Mouse (Mus musculus) testis, postnatal 14 days (tissue): Measurements from ENCODE around the gene Cttnbp2nl.

Experiments
- DNase-seq: peaks from one replicate; pipeline ENCODE4 v3.0.0; 2021; ENCODE audit warnings: low spot score

Cttnbp2nl gene

DNA sequence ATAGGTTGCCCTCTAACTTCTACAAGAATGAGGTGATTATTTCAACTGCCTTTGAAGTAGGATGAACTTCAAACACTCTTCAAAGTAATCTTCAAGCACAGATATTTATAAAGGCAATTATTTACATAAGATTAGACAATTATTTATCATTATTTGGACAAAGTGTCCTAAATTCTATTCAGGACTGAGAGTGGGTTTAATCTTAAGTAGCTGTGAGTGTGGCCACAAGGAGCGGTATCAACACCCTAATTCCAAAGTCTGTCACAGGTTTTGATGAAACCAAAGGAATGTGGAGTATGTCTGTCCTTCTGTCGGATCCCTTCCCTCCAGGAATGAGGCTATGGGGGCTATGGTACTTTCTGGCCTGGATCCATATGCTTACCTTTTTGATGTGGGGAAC is 38.0 kb downstream of the Cttnbp2nl start:
- DNase-seq, result no peak

DNA sequence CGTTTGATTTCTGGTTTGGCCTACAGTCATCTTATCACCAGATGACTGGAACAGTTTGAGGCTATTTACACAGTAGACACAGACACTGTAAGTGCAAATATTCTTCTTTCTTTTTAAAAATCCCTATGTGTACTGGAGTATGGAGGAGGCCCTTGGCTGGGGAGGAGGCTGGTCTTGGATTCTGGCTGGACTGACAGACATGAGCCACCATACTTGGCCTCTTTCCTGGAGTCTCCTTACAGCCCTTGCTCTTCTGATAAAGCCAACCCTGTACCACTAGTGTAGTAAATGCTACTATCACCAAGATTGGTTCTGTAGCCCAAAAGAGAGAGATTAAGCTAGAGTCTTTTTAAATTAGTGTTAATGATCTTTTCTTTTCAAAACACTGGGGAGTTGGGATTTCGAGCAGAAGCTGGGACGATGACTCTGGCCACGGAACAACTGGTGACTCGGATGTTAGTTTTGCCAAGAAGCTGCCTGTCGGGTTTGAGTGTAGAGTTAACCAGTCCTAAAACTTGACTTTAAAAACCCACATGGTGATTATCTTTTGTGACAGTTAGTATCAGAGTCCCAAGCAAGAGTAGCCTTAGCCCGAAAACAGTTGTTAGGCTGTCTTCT is 40.1 kb downstream of the Cttnbp2nl start:
- no peak for DNase-seq

DNA sequence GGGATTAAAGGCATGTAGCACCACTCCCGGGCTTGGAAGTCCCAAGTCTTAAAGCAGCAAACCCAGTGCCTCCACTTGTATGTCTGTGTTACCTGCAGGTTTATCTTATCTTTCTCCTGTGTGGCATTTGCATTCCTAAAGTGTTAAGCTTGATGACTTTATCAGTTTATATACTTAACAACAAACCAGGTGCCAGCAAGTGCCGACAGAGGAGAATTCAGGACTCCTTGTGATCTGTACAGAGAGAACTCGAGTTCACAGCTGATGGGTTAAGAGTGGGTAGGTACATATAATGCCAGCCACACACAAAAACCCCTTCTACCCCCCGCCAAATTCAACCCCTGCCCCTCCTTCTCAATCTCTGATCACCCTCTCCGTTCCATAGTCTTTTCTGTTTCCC is 41.1 kb downstream of the Cttnbp2nl start:
- DNase-seq, result no peak

DNA sequence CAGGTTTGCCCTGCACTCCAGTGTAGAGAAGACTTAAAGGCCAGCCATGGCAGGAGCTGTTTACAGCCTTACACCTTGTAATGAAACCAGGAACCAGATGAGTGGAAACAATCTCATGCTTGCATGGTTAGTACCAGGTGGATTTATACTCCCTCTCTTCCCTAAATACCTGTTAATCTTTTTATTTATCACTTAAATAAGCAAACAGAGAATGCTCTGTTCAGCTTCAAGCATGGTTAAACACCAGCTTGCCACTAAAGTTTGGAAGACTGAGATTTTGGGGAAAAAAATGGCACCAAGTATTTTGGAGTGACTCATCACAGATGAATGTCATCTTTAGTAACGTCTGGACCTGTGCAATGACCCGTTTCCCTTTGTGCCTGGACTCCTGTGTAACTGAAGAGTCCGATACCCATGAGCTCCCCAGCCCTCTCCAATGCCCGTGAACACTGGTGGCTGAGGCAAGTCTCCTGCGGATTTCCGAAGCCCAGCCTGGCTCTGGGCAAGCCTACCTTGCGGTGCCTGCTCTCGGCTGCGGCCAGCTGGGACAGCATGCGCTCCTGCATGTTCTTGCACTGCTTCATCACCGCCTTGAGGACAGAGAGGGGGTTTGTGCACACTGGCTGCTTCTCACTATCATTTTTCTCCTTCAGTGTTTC is 42.1 kb downstream of the Cttnbp2nl start:
- DNase-seq, result no peak

DNA sequence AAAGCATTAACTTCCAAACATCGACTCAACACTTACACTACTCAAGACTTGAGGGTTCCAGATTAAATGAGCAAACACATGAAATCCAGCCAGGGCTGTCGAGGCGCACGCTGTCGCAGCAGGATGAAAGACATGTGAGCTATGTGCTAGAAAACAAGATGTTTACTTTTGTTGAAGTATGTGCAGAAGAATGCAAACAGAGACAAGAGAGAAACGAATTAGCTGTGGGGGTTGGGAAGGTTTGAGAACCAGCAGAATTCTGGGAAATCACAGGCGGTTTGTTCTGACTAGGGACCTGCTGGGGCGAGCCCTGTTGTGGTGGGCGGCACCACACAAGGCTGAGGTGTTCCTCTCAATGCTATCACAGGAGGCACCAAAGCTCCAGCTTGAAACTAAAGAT is 44.9 kb downstream of the Cttnbp2nl start:
- no peak for DNase-seq

DNA sequence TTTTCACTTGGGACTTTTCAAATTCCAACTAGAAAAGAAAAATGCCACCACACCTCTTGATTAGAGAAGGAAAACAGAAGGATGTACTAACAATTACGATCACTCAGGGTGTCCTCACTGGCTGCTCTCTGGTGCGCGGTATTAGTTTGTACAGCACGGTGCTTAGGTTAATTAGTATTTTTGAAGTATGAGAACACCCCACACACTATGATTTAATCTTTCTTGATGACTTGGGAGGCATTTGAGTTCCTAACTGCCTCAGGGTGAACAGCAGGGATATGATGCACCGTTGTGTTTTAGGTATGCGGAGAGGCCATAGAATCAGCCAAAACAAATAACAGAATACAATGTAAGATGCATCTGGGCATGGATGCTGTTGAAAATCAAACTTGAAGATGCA is 46.8 kb downstream of the Cttnbp2nl start:
- no peak for DNase-seq

DNA sequence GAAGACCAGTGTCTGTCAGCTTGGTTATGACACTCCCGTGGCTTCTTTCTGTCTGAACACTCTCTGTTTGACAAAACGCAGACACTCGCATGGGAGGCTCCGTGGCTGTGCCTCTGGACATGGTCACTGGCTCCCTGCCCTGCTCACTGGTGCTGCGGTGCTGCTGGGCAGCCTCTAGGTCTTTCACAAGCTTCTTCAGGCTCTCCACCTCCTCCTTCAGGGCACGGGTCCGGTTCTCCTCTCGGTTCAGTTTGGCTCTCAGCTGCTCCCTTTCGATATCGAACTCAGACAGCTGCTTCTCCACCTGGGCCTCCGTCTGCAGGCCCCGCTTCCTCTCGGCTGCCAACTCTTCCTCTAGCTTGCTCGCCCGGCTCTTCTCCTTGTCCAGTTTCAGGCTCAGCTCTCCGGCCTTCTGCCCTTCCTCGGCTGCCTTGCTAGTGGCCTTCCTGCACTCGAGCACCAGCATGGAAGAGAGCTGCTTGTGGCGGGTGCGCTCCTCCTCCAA is 47.3 kb downstream of the Cttnbp2nl start:
- DNase-seq, result no peak

DNA sequence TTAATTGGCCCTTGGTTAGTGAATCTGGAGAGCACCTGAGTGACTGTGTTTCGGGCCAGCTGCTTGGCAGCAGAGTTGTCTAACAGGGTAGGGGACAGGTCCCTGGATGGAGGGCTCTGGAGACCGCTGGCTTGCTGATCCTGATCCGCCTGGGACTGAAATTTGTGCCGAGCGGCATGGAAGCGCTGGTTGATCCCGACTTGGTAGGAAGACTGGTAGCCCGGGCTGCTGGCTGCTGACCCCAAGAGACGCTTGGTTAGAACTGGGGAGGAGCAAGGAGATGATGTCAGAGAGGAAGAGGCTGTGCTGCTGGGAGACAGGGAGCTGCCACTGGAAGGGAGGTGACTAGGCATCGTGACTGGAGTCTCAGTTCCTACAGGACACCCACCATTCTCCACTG is 47.9 kb downstream of the Cttnbp2nl start:
- DNase-seq, result no peak

DNA sequence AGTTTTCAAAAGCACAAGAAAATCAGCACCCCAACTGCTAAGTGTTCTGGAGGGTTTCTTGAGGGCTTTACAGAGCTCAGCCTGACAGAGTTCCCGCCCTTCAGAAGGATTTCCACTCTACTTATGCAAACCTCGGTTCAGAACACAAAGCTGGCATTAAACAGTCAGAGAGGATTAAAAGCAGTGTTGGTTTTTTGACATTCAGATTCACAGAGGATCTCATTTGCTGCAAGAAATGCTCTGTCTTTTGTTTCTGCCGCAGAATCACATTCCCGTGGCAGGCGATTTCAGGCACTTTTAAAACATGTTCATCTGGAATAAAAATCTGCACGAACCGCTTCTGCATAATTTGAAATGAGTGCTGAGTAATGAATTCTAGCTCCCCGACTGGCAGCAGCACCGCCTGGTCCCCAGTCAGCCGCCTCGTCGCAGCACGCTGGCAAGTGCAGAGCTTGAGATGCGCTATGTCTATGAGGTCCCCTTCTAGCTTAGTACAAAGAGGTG is 48.9 kb downstream of the Cttnbp2nl start:
- DNase-seq, result no peak

DNA sequence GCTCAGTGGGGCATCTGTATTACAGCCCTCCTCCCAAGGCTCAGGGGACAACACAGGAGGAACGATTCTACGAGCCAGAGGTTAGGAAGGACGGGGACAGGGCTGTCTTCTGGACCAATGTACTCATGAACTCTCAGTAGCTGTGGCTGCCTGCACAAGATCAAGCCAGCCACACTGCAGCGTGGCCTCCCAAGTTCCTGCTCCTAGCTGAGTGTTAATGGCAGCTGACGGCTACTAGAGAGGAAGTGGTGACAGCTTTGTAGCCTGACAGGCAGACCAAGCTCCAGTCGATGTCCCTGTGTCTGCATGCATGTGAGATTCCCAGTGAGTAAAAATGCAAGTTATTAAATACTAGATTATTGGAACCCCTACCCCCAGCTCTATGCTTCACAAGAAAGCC is 51.6 kb downstream of the Cttnbp2nl start:
- DNase-seq, result no peak

DNA sequence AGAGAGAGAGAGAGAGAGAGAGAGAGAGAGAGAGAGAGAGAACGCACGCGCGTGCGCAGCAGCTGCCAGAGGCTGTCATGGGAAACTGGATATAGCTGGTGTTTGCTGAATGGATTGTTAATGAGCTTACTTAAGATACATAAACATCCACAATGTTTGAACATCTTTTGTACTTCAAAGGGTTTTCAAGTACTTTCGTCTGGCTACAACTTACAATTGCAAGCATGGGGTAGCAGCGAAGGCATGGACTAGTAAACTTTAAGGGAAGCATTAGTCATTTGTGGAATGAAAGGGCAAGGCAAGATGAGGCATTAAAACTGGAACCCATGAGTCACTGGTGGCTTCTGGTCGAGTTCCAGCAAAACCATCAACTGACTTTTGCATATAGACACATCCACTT is 52.4 kb downstream of the Cttnbp2nl start:
- DNase-seq, result no peak

DNA sequence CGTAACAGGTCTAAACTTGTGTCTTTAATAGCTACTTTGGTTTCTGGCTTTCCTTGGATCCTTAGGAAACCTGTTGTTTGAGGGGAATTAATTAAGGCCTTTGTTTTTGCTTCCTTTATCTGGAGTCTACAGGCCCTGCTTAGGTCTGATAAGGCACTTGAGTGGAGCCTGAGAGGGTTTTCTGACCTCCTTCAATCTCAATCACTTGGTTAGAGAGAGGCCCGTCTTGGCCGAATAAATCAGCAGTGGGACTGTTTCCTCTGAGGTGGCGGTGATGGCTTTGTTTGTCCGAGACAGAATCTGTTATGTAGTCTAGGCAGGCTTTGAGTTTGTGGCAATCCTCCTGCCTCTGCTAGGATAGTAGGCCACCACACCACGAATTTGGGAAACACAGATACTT is 55.4 kb downstream of the Cttnbp2nl start:
- DNase-seq, result no peak

DNA sequence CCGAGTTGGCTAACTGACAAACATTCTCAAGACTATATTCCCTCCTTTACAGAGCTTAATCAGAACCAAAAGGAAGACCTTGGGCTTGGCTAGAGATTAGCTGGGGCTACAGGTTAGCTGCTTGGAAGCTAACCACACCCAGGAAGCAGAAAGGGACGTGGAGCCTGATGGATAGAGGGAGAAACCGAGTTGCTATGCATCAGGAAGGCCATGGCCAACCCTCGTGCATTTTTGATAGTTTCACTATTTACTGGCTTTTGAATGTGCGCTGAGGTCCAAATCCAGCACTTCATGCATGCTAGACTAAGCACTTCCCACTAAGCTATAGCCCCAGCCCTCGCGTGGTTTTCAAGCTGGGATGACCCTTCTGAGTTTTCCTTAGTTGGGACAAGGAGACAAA is 57.2 kb downstream of the Cttnbp2nl start:
- DNase-seq, result no peak

DNA sequence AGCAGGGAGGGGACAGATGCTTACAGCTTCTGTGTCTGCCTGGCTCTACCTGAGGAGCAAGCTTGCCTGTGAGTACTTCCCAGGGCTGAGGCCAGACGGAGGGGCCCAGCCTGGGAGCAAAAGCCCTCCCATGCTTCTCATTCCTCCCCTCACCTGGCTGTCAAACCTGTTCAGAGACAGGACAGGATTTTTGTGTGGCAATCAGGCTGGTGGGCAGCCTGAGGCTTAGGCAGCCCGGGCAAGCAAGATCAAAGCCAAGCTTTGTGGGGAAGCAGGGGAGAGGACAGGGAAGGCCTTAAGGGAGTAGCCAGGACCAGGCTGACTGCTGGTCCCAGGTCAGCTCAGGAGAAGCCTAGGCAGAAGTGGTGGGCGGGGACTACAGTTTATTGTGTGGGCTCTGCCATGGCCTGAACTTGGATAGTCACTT is 58.5 kb downstream of the Cttnbp2nl start:
- no peak for DNase-seq

DNA sequence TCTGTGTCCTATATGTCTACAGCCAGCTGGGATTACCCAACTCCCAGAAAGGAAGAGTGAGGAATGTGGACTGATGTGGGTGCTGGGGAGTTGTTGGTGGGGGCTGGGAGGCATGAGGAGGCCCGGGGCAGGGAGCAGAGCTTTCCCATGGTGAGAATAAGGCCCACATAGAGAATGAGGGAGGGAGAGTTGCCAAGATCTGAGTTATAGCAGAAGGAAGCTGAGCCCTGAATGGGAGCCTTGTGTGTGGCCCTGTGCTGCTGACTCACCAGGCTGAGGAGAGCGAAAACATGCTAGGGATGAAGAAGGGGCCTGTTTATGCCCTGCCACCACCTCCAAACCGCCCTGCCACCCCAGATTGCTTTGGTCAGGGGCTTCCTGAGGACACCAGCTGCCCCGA is 59.1 kb downstream of the Cttnbp2nl start:
- DNase-seq, result peak; percentile 56

DNA sequence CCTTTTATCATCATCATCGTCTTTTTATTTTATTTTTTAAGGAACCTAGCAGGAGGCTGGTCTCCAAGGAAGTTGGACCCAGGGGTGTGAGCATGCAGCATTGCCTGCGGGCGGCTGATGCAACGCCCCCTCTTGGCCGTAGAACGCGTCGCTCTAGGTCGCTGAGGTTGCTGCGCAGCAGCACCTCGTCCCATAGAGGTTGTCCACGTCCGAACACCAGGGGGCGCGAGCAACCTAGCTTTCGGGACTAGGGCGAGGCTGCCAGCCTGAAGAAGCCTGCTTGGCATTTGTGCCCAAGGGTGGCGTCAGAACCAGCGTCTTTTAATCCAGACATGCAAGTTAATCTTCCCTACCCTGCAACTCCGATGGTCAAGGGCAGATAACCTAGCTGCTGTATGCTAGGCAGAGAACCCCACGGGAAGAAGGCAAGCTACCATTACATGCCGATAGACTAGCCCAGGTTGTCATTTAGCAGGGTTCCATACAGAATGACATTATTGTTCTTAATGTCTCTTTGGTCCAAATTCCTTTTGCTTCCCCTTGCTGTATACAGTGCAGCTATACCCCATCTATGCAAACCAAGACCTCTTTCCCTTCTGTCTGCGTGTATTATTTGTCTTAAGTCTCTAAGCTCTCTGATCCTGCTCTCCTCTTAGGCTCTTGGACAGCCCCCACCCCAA is 60.1 kb downstream of the Cttnbp2nl start:
- DNase-seq, result peak; percentile 80

DNA sequence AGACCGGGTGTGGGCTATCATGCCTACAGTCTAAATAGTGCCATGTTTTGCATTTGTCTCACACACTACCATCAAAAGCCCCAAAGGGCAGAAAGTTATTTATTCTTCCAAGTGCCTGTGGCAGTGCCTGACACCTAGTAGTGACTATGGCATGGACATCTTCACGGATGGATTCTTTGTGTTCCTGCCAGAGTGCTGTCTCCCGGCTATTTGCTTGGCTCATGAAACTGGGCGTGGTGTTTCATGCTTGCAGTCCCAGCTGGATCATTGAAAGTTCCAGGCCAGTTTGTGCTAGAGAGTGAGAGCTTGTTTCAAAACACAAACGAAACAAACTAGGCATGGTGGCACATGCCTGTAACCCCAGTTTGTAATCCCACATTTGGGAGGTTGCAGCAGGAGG is 61.2 kb downstream of the Cttnbp2nl start:
- DNase-seq, result no peak

DNA sequence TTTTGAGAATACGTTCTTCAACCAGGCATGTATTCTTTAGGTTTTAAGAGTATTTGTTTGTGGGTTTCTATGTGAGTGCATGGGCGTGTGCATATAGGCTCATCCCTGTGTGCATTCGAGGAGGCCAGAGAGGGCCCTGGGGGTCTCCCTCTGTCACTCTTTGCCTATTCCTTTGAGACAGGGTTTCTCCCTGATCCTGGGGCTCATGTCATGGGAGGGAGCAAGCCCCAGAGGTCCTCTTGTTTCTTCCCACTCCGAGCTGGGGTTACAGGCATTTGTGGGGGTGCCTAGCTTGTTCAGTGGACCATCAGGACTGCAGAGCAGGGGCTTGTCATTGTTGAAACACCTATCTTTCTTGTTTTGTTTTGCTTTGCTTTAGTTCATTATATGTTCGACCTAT is 65.1 kb downstream of the Cttnbp2nl start:
- DNase-seq, result no peak

DNA sequence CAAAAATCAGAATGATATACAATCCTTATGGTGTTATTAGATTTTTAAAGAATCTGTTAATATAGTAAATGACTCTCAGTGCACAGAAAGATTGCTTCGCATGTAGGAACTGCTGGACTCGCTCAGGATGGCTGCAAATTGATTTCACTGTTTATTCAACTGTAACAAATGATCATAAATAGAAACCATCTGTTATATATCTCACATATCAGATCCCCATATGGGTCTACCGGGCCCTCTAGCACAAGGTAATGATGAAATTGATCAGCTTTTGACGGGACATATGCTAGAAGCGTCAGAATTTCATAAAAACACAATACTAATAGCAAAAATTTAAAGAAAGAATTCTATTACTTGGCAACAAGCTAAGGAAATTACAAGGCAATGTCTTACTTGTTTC is 73.2 kb downstream of the Cttnbp2nl start:
- no peak for DNase-seq

DNA sequence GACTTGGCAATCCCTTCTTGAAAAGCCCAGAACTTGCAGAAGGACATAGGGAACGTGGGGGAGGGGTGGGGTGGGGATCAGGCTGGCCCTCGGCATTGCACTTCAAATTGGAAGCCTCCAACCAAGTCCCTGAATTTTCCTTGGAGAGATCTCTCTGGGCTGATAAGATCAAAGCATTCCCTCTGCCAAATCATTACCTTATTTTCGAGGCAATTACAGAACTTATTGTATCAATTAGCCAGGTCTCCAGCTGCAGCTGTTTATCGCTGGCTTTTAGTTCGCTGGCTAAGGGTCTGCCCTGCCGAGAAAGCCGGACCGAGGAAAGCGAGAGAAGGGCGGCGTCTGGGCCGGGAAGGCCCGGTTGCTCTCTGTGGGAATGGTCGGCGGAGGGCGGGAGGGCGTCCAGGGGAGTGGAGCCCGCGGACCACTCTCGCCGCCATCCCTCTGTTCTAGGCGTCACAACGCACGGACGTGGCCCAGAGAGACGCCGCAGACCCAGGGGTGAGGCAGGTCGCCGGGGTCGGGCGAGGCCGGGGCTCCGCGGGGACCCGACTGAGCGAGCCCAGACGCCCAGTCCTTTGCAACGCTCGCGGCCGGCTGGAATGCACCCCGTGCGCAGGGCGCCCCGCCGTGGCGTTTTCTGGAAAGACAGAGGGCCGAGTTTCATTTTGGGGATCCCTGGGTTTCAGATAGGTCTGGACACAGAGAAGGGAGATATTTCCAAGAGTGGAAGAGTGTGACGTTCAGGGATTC is 85.2 kb downstream of the Cttnbp2nl start:
- peak; percentile 76 for DNase-seq

DNA sequence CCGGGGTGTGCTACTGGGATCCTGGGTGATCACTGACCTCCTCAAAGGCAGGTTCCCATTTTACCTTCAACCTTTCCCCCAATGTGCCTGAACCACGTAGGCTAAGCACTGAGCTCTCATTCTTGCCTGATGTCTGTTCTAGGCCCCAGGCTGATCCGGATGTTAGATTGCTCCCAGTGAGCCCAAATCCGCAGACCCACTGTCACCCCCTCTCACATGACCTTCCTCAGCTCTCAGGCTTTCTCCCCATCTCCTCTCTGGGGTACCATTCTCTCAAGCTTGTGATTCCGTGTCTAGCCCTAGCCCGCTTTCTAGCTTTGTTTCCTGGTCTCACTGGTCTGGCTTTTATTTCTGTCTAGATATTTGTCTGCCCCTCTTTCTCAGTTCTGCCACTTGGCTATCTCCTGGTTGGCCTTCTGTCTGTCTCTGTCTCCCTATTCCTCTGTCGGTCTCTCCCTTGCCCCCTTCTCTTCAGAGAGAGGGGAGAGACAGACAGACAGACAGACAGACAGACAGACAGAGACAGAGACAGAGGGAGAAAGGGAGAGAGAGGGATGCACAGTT is 86.9 kb downstream of the Cttnbp2nl start:
- DNase-seq, result no peak
